Mouse (Mus musculus): ENCODE data around the gene AL731706.1.

Gene AL731706.1

GRCm38 (mm10) chr2:136835882-136836281, 55.3 kb downstream of the AL731706.1 start:
- peak in 1 of 2 experiments; percentile 11 for DNase-seq (ENCODE audit: low spot score in 2 of 2)

GRCm38 (mm10) chr2:136834715-136835075, 56.5 kb downstream of the AL731706.1 start:
- no peak for DNase-seq (ENCODE audit: low spot score in 2 of 2)

GRCm38 (mm10) chr2:136833976-136834714, 57.0 kb downstream of the AL731706.1 start:
- no peak for DNase-seq (ENCODE audit: low spot score in 2 of 2)

GRCm38 (mm10) chr2:136832936-136833335, 58.3 kb downstream of the AL731706.1 start:
- DNase-seq (ENCODE audit: low spot score in 2 of 2) = no peak

Data from right cerebral cortex, postnatal 36 days (tissue).